Mouse (Mus musculus): ENCODE measurements around the gene Crlf1. TPM values are rescaled to one million over a fixed set of nuclear protein-coding genes. Genes with fewer than 3 reads are reported as not detected.

Gene Crlf1
- total RNA-seq, 2 experiments from 2014 or later, result 0.55 TPM; not detected in 1

- DNase-seq, result peak; percentile 96
Observed at GRCm38 (mm10) chr8:70522592-70523403, 29.8 kb downstream of the Crlf1 start.

GRCm38 (mm10) chr8:70527111-70527511 is 34.2 kb downstream of the Crlf1 start:
- DNase-seq, result no peak

DNA sequence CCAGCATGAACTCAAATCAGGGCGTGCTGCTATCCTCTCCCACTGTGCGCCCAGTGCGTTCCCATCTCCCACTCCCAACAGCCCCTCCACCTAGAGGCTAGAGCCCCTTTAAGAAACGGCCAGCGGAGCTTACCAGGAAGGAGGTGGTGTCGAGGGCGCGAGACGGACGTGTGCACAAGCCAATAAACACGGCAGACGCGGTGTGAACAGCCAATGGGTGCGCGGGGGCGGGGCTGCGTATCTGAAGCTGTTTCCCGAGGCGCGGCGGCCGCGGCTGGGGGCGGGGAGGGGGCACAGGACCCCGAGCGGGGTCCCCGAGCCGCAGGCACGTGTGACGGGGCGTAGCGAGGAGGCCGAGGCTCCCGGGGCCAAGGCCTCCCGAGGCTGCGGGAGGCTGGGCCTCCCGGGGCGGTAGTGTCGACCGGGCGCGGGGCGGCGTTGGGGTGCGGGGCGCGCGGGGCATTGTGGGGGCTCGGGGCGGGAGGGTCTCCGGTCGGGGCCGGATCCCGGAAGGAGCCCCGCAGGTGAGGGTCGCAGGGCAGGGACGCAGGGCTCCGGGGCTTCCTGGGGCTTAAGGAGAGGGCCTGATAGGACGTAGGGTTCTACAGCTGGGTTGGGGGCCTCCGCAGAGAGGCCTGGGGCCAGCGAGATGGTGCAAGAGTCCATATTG is 34.7 kb downstream of the Crlf1 start, which contains the start of the genes Fkbp8 and Kxd1:
Gene Fkbp8 (plus strand): TSS at position 213 of the 670 bp plus-strand sequence.
Gene Kxd1 (minus strand): TSS at position 445 of the 670 bp plus-strand sequence.
- DNase-seq, result peak; percentile 99

- DNase-seq, result no peak
Observed at GRCm38 (mm10) chr8:70528182-70528797, 35.3 kb downstream of the Crlf1 start.

DNA sequence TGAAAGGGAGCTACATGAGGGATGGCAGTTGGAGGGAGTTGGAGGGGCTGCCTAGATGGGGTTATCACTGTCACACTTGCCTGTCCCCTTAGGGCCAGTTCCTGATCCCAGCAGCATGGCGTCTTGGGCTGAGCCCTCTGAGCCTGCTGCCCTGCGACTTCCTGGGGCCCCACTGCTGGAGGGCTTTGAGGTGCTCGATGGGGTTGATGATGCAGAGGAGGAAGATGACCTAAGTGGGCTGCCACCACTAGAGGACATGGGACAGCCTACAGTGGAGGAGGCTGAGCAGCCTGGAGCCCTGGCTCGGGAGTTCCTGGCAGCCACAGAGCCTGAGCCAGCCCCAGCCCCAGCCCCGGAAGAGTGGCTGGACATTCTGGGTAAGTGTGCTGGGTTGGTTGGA is 36.3 kb downstream of the Crlf1 start:
- DNase-seq, result no peak

GRCm38 (mm10) chr8:70529741-70530161 is 36.8 kb downstream of the Crlf1 start:
- no peak for DNase-seq

- no peak for DNase-seq
Observed at GRCm38 (mm10) chr8:70530314-70530713, 37.4 kb downstream of the Crlf1 start.

- DNase-seq, result no peak
Observed at GRCm38 (mm10) chr8:70534281-70534680, 41.3 kb downstream of the Crlf1 start.

DNA sequence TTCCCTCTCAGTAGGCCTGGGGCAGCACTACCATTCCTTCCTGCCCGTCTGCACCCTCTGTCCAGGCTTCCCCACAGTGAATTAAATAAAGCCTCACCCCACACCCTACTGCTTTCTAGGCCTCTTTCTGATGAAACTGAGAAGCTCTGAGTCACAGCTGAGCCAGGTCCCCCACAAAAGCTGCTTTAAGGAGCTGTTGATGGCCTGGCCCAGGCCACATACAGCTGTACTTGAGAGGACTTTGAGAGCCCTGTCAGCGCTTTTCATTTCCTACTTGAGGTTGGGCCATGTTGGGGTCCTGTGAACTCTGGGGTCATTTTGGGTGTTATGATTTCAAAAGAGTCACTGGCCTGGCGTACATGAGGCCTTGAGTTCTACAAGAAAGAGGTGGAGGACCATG is 42.3 kb downstream of the Crlf1 start:
- no peak for DNase-seq

DNA sequence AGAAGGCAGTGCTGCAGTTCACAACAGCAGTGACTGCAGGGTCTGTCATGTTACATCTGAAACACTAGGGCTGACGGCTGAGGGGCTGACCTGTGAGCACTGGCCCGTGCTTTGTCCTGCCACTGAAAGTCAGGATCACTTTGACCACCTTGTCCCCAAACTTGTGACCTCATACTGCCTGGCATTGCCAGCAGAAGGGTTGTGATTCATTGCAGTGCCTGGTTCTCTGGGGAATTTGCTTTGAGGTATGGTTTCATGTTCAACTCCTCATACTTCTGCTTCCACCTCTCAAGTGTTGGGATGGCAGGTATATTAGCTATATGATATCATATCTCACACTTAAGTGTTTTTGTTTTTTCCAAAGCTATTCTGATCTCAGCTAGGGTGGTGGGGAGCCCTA is 42.7 kb downstream of the Crlf1 start:
- DNase-seq, result no peak

GRCm38 (mm10) chr8:70538024-70538579 is 45.1 kb downstream of the Crlf1 start:
- peak; percentile 71 for DNase-seq

DNA sequence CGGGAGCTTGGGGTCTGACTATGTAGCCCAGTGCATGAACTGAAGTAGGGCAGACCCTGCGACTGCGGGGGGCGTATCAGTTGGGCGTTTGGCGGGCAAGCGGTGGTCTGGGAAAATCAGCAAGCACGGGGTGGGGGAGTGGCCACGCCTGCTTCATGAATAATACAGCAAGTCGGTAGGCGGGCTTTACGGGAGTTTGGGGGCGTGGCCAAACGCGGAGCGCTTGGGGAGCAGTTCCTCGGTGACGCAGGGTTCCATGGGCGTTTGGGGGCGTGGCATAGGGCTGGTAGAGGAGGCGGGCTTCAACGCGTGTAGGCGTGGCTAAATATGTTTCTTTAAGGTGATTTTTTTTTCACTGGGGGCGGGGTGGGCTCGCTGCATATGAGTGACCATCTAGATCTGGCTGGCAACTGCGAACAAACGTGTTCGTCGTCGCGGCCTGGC is 45.7 kb downstream of the Crlf1 start:
- peak; percentile 100 for DNase-seq

DNA sequence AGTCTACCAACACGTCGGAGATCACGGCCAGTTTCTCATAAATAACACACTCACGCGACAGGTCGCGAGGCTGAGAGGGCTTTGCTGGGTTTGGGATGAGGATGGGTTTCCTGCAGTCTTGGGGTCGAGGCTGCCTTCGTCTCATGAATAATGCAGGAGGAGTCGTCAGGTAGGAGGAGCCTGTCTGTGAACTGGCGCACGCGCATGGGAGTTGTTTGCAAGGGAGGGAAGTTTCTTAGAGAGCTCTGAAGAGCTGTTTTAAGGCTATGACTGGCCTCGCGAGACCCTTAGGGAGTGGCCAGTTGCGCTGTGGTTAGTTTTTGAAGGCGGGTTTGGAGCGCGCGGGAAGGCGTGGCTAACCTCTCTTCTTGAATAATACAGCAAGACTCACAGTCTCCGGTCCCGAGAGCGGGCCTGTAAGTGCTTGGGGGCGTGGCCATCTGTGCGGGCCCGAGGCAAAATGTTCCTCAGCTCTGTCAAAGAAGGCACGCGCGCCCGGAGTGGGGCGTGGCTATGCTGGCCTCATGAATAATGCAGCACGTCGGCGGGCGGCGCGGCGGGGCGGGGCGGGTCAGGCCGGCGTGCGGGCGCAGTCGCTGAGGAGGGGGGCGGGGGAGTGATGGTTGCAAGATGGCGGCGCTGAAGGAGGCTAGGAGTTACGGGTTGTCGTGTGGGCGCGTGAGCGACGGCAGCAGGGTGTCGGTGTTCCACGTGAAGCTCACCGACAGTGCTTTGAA is 46.3 kb downstream of the Crlf1 start, which contains the start of gene Ell:
Gene Ell (plus strand): TSS at position 381 of the 737 bp plus-strand sequence.
- peak; percentile 100 for DNase-seq

DNA sequence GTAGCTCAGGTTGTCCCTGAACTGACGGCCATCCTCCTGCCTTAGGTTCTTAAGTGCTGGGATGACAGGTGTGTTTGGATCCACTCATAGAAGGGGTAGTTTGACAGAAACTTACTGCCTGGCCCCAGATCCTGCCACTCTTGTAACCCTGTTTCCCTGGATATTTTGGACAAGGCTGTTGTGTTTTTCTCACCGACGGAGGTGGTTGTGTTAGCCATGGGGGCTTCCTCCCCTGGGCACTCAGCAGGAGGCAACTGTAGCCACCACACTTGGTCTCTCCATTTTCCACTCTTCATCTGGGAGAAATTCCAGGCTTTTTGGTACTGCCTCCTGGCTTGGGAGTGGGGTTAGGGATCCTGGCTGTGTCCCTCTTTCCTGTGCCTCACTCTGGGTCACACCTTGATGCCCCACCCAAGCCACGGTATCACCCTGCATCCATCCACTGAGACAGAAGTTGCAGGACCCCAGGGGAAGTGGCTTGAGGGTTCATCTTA is 47.1 kb downstream of the Crlf1 start:
- no peak for DNase-seq

GRCm38 (mm10) chr8:70540507-70541071 is 47.6 kb downstream of the Crlf1 start:
- DNase-seq, result peak; percentile 35

GRCm38 (mm10) chr8:70541081-70541480 is 48.1 kb downstream of the Crlf1 start:
- DNase-seq, result no peak

GRCm38 (mm10) chr8:70544200-70544687 is 51.3 kb downstream of the Crlf1 start:
- peak; percentile 28 for DNase-seq

DNA sequence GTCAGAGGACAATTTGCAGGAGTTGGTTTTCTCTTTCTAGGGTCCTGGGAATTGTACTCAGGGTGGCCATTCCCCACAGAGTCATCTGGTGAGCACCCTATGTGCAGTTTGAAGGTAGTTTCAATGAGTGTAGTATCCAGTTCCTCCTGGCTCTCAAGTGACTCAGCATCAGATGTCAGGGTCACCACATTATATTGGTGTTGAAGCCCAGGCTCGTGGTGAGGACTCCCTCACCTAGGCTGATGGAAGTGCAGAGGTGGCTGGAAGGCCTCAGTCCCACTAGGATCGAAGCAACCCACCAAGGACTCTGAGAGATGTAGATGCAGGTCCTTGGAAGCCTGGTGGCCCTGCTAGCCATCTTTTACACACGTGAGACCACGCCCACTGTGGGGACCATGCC is 53.5 kb downstream of the Crlf1 start:
- no peak for DNase-seq

DNA sequence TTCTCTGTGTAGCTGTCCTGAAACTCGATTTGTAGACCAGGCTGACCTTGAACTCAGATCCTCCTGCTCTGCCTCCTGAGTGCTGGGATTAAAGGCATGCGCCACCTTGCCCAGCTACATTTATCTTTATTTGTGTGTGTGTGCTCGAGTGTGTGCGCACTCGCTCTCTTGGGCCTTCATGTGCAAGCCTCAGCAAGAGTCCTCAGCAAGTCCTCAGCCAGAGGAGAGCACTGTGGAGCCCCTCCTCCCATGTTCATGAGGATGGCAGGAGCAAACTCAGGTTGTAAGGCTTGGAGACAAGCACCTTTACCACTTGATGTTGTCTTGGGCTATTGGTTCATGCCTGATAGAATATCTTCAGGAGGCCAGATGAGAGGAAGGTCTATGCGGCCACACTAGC is 54.8 kb downstream of the Crlf1 start:
- DNase-seq, result no peak

DNA sequence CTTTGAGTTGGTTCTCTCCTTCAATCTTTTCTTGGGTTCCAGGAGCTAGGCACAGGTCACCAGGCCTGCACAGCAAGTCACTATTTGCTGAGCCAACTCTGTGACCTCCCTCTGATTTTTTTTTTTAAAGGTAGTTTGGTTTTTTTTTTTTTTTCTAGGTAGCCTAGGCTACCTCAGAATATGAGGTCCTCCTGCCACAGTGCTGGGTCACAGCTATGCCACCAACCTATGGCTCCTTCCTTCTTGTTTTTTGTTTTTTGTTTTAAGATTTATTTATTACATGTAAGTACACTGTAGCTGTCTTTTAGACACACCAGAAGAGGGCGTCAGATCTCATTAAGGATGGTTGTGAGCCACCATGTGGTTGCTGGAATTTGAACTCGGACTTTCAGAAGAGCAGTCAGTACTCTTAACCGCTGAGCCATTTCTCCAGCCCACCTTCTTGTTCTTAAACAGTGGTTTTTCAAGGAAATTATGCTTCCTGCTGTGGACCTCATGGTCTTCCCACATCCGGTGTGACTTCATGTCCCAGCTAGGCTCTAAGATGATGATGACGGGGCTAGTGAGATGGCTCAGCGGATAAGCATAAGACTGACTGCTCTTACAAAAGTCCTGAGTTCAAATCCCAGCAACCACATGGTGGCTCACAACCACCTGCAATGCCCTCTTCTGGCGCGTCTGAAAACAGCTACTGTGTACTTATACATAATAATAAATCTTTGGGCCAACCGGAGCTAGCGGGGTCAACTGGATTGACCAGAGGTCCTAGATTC is 56.6 kb downstream of the Crlf1 start:
- DNase-seq, result no peak
